Mouse (Mus musculus): Measurements from ENCODE around the gene Gm21981. TPM values are rescaled to one million over a fixed set of nuclear protein-coding genes. Genes with fewer than 3 reads are reported as not detected.

Gene Gm21981
- 1 to 10 TPM; 5.7 to 6.4 TPM for total RNA-seq (2021)

GRCm38 (mm10) chr17:47694442-47694502 lies at the start of gene Gm21981:
Gene Gm21981, minus strand, starts transcription at chr17:47694455.
- intact Hi-C loops (cut with DNase I): no loop called here

GRCm38 (mm10) chr17:47742991-47743734 lies 48.9 kb upstream of the Gm21981 start:
- intact Hi-C loops (cut with DNase I): no loop called here
- DNase-seq (ENCODE audit: extremely low spot score in 1 of 2, low spot score in 2 of 2): no peak

More at GRCm38 (mm10) chr17:47694442-47694502, at the start of gene Gm21981:
- DNase-seq (ENCODE audit: extremely low spot score in 1 of 2, low spot score in 2 of 2): no peak

GRCm38 (mm10) chr17:47740186-47740585 lies 45.9 kb upstream of the Gm21981 start:
- no peak for DNase-seq (ENCODE audit: extremely low spot score in 1 of 2, low spot score in 2 of 2)
- intact Hi-C loops (cut with DNase I): no loop called here

GRCm38 (mm10) chr17:47738879-47739798 lies 44.9 kb upstream of the Gm21981 start:
- no peak for DNase-seq (ENCODE audit: extremely low spot score in 1 of 2, low spot score in 2 of 2)
- intact Hi-C loops (cut with DNase I): no loop called here

- intact Hi-C loops (cut with DNase I): no loop called here
- DNase-seq (ENCODE audit: extremely low spot score in 1 of 2, low spot score in 2 of 2): peak in 1 of 2 experiments; percentile 84
These were observed 44.0 kb upstream of the Gm21981 start for GRCm38 (mm10) chr17:47738066-47738878.

- peak; percentile 51 to 92 for DNase-seq (ENCODE audit: extremely low spot score in 1 of 2, low spot score in 2 of 2)
- intact Hi-C loops (cut with DNase I): no loop called here
These were observed 43.2 kb upstream of the Gm21981 start for GRCm38 (mm10) chr17:47737271-47738065.

GRCm38 (mm10) chr17:47736856-47737255 lies 42.6 kb upstream of the Gm21981 start, which contains the start of gene Tfeb:
Gene Tfeb, plus strand, starts transcription at chr17:47737030.
- intact Hi-C loops (cut with DNase I): no loop called here
- DNase-seq (ENCODE audit: extremely low spot score in 1 of 2, low spot score in 2 of 2): peak; percentile 93 to 97

GRCm38 (mm10) chr17:47735553-47736100 lies 41.4 kb upstream of the Gm21981 start:
- no peak for DNase-seq (ENCODE audit: extremely low spot score in 1 of 2, low spot score in 2 of 2)
- intact Hi-C loops (cut with DNase I): no loop called here

- intact Hi-C loops (cut with DNase I): no loop called here
- DNase-seq (ENCODE audit: extremely low spot score in 1 of 2, low spot score in 2 of 2): peak in 1 of 2 experiments; percentile 40
These were observed 36.6 kb upstream of the Gm21981 start for GRCm38 (mm10) chr17:47730633-47731575.

GRCm38 (mm10) chr17:47726566-47726965 lies 32.3 kb upstream of the Gm21981 start, which contains the start of gene Pgc:
Gene Pgc, plus strand, starts transcription at chr17:47726842.
- no peak for DNase-seq (ENCODE audit: extremely low spot score in 1 of 2, low spot score in 2 of 2)
- intact Hi-C loops (cut with DNase I): no loop called here

- DNase-seq (ENCODE audit: extremely low spot score in 1 of 2, low spot score in 2 of 2): no peak
- intact Hi-C loops (cut with DNase I): no loop called here
These were observed 26.9 kb upstream of the Gm21981 start for GRCm38 (mm10) chr17:47721183-47721582.

- DNase-seq (ENCODE audit: extremely low spot score in 1 of 2, low spot score in 2 of 2): no peak
- intact Hi-C loops (cut with DNase I): no loop called here
These were observed 20.8 kb upstream of the Gm21981 start for GRCm38 (mm10) chr17:47715037-47715436.

- DNase-seq (ENCODE audit: extremely low spot score in 1 of 2, low spot score in 2 of 2): no peak
- intact Hi-C loops (cut with DNase I): no loop called here
These were observed 18.8 kb upstream of the Gm21981 start for GRCm38 (mm10) chr17:47712889-47713571.

- no peak for DNase-seq (ENCODE audit: extremely low spot score in 1 of 2, low spot score in 2 of 2)
- intact Hi-C loops (cut with DNase I): no loop called here
These were observed 17.6 kb upstream of the Gm21981 start for GRCm38 (mm10) chr17:47711883-47712282.

GRCm38 (mm10) chr17:47710036-47710435 lies 15.8 kb upstream of the Gm21981 start:
- intact Hi-C loops (cut with DNase I): no loop called here
- DNase-seq (ENCODE audit: extremely low spot score in 1 of 2, low spot score in 2 of 2): no peak

- DNase-seq (ENCODE audit: extremely low spot score in 1 of 2, low spot score in 2 of 2): no peak
- intact Hi-C loops (cut with DNase I): no loop called here
These were observed 14.7 kb upstream of the Gm21981 start for GRCm38 (mm10) chr17:47708972-47709371.

GRCm38 (mm10) chr17:47707961-47708360 lies 13.7 kb upstream of the Gm21981 start:
- intact Hi-C loops (cut with DNase I): no loop called here
- DNase-seq (ENCODE audit: extremely low spot score in 1 of 2, low spot score in 2 of 2): no peak
